14 mouse cellular contexts compared by ENCODE assay signal in genomic region chr8:70684291-70684690, GRCm38 (mm10). TPM values are rescaled to one million over a fixed set of nuclear protein-coding genes. Genes with fewer than 3 reads are reported as not detected.
A peak's percentile ranks its signal among the peaks of the same experiment; 100 is the strongest.
DNase-seq lines count a peak whose midpoint lies in the region; ATAC-seq lines count a peak whose summit lies in the region.
"Had no signal": no experiment of that assay in that cellular context is flagged by ENCODE, and none has a peak within 500 bp of the region (broad histone marks: within the 10 kb centered on the region; RNA-seq: fewer than 3 reads in every experiment).

No protein-coding gene starts in this region.

- H3K4me1 ChIP-seq in neural tube, embryonic 14.5 days (ENCODE audit: control insufficient read depth, insufficient read depth, low read length), result peaks cover 5% of the 10 kb centered on the region; the same call in 1 of the 2 replicates

- H3K36me3 ChIP-seq in neural tube, embryonic 14.5 days (ENCODE audit: control insufficient read depth, insufficient read depth, low read length), result no peaks in the 10 kb centered on the region
- H3K36me3 ChIP-seq: midbrain, embryonic 12.5 days had no signal

- peak; percentile 93 for DNase-seq in heart, adult 11 months
- DNase-seq in heart, postnatal 25 days (ENCODE audit: low spot score), result no peak
- peak; percentile 77 to 80 for DNase-seq in layer of hippocampus, adult 8-10 months (ENCODE audit: low spot score in 2 of 2)
- no peak for DNase-seq in Muller cell, postnatal 12 days (ENCODE audit: inconsistent ontology term)
- DNase-seq in heart, postnatal 4 days, result no peak
- DNase-seq: adrenal gland, adult 2 months; heart, adult 18-20 months had no signal

- no peak overlapping the region for H3K4me3 ChIP-seq in neural tube, embryonic 14.5 days (ENCODE audit: low read depth, low read length)
- H3K4me3 ChIP-seq: embryonic facial prominence, embryonic 12.5 days; kidney, embryonic 15.5 days; liver, embryonic 12.5 days; midbrain, embryonic 12.5 days had no signal

- ATAC-seq in activated CD4-positive, CD25-positive, alpha-beta regulatory T cell, adult 4 months, result peak; percentile 98
- ATAC-seq in neural tube, embryonic 14.5 days (ENCODE audit: low read depth), result peak; percentile 61
- no peak for ATAC-seq in megakaryocyte-erythroid progenitor cell, adult 5-6 weeks (replicated peaks; ENCODE audit: low FRiP score, low TSS enrichment, poor library complexity, severe bottlenecking)
- ATAC-seq: liver, embryonic 12.5 days had no signal

- WGBS in neural tube, embryonic 14.5 days, result 38% methylated on average over 7 of the region's 7 CpGs

- 0 out of 2 replicates have a peak overlapping the region, but pooled peaks have one; percentile 12 for H3K27ac ChIP-seq in neural tube, embryonic 14.5 days (ENCODE audit: low read depth, low read length)
- H3K27ac ChIP-seq: embryonic facial prominence, embryonic 12.5 days; kidney, embryonic 15.5 days; liver, embryonic 12.5 days; midbrain, embryonic 12.5 days had no signal

- intact Hi-C loops in heart, postnatal 25 days (cut with DNase I), result no loop called here

- H3K4me2 ChIP-seq in neural tube, embryonic 14.5 days (ENCODE audit: low read depth, low read length), result no peak overlapping the region
- H3K4me2 ChIP-seq: embryonic facial prominence, embryonic 12.5 days; kidney, embryonic 15.5 days; liver, embryonic 12.5 days; midbrain, embryonic 12.5 days had no signal

- no peaks in the 10 kb centered on the region for H3K27me3 ChIP-seq in neural tube, embryonic 14.5 days (ENCODE audit: control insufficient read depth, insufficient read depth, low read length)
- H3K27me3 ChIP-seq: embryonic facial prominence, embryonic 12.5 days; kidney, embryonic 15.5 days; midbrain, embryonic 12.5 days had no signal

- no peak overlapping the region for H3K9ac ChIP-seq in neural tube, embryonic 14.5 days (replicated peaks; ENCODE audit: low read depth, low read length)
- H3K9ac ChIP-seq: embryonic facial prominence, embryonic 12.5 days; kidney, embryonic 15.5 days; liver, embryonic 12.5 days; midbrain, embryonic 12.5 days had no signal

- H3K9me3 ChIP-seq in neural tube, embryonic 14.5 days (ENCODE audit: control insufficient read depth, low read length), result no peaks in the 10 kb centered on the region
- H3K9me3 ChIP-seq: embryonic facial prominence, embryonic 12.5 days; kidney, embryonic 15.5 days; liver, embryonic 12.5 days; midbrain, embryonic 12.5 days had no signal

RNA-seq across cellular contexts. Expression of gene Lsm4, which starts 11.2 kb away (rescaled TPM):
- total RNA-seq in heart, postnatal 25 days (2021), result 10 to 100 TPM; 60.6 to 62.9 TPM
- 100 to 1,000 TPM; 115 to 120 TPM for polyA plus RNA-seq in activated CD4-positive, CD25-positive, alpha-beta regulatory T cell, adult 4 months (2017; shearing (Covaris generic))
- total RNA-seq in layer of hippocampus, adult 8-10 months (2022), result 10 to 100 TPM; 57.1 to 66.2 (median 64.1) TPM
- polyA plus RNA-seq in neural tube, embryonic 14.5 days (2014; fragmentation: Nextera tagmentation; extraction: Ambion mirVana), result 193 and 194 TPM in 2 replicates
- total RNA-seq in megakaryocyte-erythroid progenitor cell, adult 5-6 weeks (2014; fragmentation: Nextera tagmentation), result 286 and 287 TPM in 2 replicates
- total RNA-seq in megakaryocyte-erythroid progenitor cell, adult 5-6 weeks (2017), result 240 and 290 TPM in 2 replicates
- total RNA-seq in heart, postnatal 4 days (2021), result 100 to 1,000 TPM; 107 to 120 TPM

RNA-seq across cellular contexts. Expression of gene Jund, which starts 14.5 kb away (rescaled TPM):
- total RNA-seq in heart, postnatal 25 days (2021), result 100 to 1,000 TPM; 136 to 141 TPM
- polyA plus RNA-seq in activated CD4-positive, CD25-positive, alpha-beta regulatory T cell, adult 4 months (2017; shearing (Covaris generic)), result 10 to 100 TPM; 12.5 to 20.0 TPM
- 100 to 1,000 TPM; 149 to 190 (median 160) TPM for total RNA-seq in layer of hippocampus, adult 8-10 months (2022)
- 115 and 119 TPM in 2 replicates for polyA plus RNA-seq in neural tube, embryonic 14.5 days (2014; fragmentation: Nextera tagmentation; extraction: Ambion mirVana)
- total RNA-seq in megakaryocyte-erythroid progenitor cell, adult 5-6 weeks (2014; fragmentation: Nextera tagmentation), result 18.8 and 34.4 TPM in 2 replicates
- 44.8 and 48.7 TPM in 2 replicates for total RNA-seq in megakaryocyte-erythroid progenitor cell, adult 5-6 weeks (2017)
- 100 to 1,000 TPM; 254 to 261 TPM for total RNA-seq in heart, postnatal 4 days (2021)

RNA-seq across cellular contexts. Expression of gene Iqcn, which starts 19.0 kb away (rescaled TPM):
- total RNA-seq in heart, postnatal 25 days (2021), result not detected
- polyA plus RNA-seq in activated CD4-positive, CD25-positive, alpha-beta regulatory T cell, adult 4 months (2017; shearing (Covaris generic)), result not detected
- total RNA-seq in layer of hippocampus, adult 8-10 months (2022), result under 1 TPM in 2 of 4 experiments, not detected in 2; 0.14 to 0.16 TPM
- 0.13 TPM in 1 of 2 replicates, not detected in the other for polyA plus RNA-seq in neural tube, embryonic 14.5 days (2014; fragmentation: Nextera tagmentation; extraction: Ambion mirVana)
- not detected in 2 replicates for total RNA-seq in megakaryocyte-erythroid progenitor cell, adult 5-6 weeks (2014; fragmentation: Nextera tagmentation)
- not detected in 2 replicates for total RNA-seq in megakaryocyte-erythroid progenitor cell, adult 5-6 weeks (2017)
- under 1 TPM; 0.10 to 0.11 TPM for total RNA-seq in heart, postnatal 4 days (2021)
- polyA plus RNA-seq: embryonic facial prominence, embryonic 12.5 days; liver, embryonic 12.5 days had no signal

RNA-seq across cellular contexts. Expression of gene Pgpep1, which starts 24.1 kb away (rescaled TPM):
- 10 to 100 TPM; 46.8 to 47.5 TPM for total RNA-seq in heart, postnatal 25 days (2021)
- 1 to 10 TPM; 7.1 to 7.4 TPM for polyA plus RNA-seq in activated CD4-positive, CD25-positive, alpha-beta regulatory T cell, adult 4 months (2017; shearing (Covaris generic))
- total RNA-seq in layer of hippocampus, adult 8-10 months (2022), result 10 to 100 TPM; 19.8 to 34.7 (median 23.3) TPM
- polyA plus RNA-seq in neural tube, embryonic 14.5 days (2014; fragmentation: Nextera tagmentation; extraction: Ambion mirVana), result 74.5 and 85.2 TPM in 2 replicates
- total RNA-seq in megakaryocyte-erythroid progenitor cell, adult 5-6 weeks (2014; fragmentation: Nextera tagmentation), result 6.3 and 8.8 TPM in 2 replicates
- 4.6 and 5.1 TPM in 2 replicates for total RNA-seq in megakaryocyte-erythroid progenitor cell, adult 5-6 weeks (2017)
- total RNA-seq in heart, postnatal 4 days (2021), result 10 to 100 TPM; 32.2 to 38.4 TPM

RNA-seq across cellular contexts. Expression of gene Gm3336, which starts 34.1 kb away (rescaled TPM):
- not detected for total RNA-seq in heart, postnatal 25 days (2021)
- polyA plus RNA-seq in activated CD4-positive, CD25-positive, alpha-beta regulatory T cell, adult 4 months (2017; shearing (Covaris generic)), result not detected
- not detected for total RNA-seq in layer of hippocampus, adult 8-10 months (2022)
- polyA plus RNA-seq in neural tube, embryonic 14.5 days (2014; fragmentation: Nextera tagmentation; extraction: Ambion mirVana), result not detected in 2 replicates
- total RNA-seq in megakaryocyte-erythroid progenitor cell, adult 5-6 weeks (2014; fragmentation: Nextera tagmentation), result not detected in 2 replicates
- not detected in 2 replicates for total RNA-seq in megakaryocyte-erythroid progenitor cell, adult 5-6 weeks (2017)
- total RNA-seq in heart, postnatal 4 days (2021), result not detected
- total RNA-seq: heart, adult 18-20 months had no signal
- polyA plus RNA-seq: embryonic facial prominence, embryonic 12.5 days; liver, embryonic 12.5 days; midbrain, embryonic 12.5 days had no signal

Comparison
In these comparisons a context has a peak if more than half of its experiments do, and no peak if none do; other contexts are left out.
1. DNase-seq: peak in heart, adult 11 months (single experiment) and layer of hippocampus, adult 8-10 months (2 of 2); none in heart, postnatal 25 days (single experiment), Muller cell, postnatal 12 days (single experiment) and heart, postnatal 4 days (single experiment).